Mouse (Mus musculus): ENCODE measurements around the gene Gpr55.
A peak's percentile ranks its signal among the peaks of the same experiment; 100 is the strongest.

Gene Gpr55

GRCm38 (mm10) chr1:85915890-85916289 is 44.9 kb downstream of the Gpr55 start:
- no peak for DNase-seq (ENCODE audit: low spot score)

- no peak for DNase-seq (ENCODE audit: low spot score)
These were observed 47.6 kb downstream of the Gpr55 start for GRCm38 (mm10) chr1:85913078-85913755.

DNA sequence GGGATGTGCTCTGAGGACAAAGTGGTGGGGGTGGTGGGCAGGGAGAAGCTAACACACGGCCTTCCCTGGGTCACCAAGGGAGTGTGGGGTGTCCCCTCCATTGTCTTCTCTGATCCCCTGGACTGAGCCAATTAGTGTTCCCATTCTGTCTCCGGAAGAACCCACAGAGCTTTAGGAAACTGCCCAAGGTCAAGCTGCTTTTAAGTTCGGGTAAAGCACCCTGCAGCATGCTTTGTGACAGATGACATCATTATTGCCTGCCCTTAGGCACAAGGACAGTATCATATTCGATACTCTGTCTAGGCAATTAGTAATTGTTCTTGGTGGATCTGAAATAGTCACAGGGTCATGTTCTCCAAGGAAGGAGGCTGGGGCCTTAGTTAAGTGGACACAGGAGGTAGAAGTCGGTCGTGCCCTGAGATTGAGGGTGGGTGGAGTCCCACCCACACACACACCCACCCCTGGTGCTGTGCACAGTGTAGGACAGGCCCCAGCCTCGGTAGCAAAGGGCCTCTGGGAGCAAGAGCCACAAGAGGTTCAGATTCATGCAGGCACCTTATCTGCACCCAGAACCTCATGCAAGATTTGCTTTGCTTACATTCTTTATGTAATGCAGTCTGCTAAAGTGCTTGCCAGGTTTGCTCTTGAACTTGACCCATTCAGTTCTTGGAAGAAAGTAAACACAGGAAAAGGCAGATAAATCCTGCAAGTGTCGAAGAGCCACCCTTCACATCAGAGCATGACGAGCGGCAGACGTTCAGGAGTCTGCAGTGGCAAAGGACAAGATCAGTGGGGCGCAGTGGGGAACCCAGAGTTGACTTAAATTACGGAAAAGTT is 51.8 kb downstream of the Gpr55 start:
- DNase-seq (ENCODE audit: low spot score), result no peak

- no peak for DNase-seq (ENCODE audit: low spot score)
These were observed 53.9 kb downstream of the Gpr55 start for GRCm38 (mm10) chr1:85906892-85907291.

DNA sequence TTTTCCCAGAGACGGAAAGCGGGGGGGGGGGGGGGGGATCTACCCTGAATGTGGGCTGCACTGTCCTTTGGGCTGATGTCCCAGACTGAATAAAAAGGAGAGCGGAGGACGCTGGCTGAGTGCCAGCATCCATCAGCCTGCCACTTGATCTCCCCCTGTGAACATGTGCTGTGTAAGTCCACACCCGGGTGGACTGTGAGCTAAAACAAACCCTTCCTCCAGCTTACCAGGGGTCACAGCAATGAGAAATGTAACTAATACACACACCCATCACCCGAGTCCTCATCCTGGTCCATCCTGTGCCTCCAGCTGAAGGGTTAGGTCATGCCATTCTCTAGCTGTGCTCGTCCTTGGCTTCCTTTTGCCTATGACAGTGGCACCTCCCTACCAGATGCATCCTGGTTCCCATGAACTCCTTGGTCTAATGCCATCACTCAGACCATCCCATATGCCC is 58.7 kb downstream of the Gpr55 start:
- DNase-seq (ENCODE audit: low spot score), result no peak

DNA sequence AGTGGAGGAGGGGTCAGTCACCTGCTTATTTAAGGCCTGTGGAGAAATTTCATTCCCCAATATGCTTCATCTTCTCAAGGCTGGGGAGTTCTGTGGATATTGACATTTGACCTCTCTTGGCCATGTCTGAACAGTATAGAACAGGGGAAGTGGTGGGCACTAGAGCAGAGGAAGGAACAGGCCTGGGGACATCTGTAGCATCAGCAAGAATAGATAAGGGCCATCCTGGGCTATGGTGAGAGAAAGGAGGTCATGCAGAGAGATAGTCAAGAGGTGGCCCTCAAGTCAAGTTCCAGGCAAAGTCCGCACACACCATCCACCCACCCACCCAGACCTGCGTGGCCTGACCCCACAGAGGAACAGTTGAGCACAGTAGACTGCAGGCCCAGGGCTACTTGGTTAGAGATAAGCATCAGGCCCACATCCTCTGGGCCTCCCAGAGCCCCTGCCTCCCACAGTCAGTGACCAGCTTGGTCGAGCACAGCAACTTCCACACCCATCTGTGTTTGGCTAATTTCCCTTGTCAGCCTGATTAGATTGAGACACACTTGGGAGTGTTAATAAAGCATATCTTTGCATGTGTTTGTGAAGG is 59.2 kb downstream of the Gpr55 start:
- DNase-seq (ENCODE audit: low spot score), result no peak

- no peak for DNase-seq (ENCODE audit: low spot score)
These were observed 60.1 kb downstream of the Gpr55 start for GRCm38 (mm10) chr1:85900521-85901333.

GRCm38 (mm10) chr1:85899388-85899761 is 61.4 kb downstream of the Gpr55 start:
- no peak for DNase-seq (ENCODE audit: low spot score)

DNA sequence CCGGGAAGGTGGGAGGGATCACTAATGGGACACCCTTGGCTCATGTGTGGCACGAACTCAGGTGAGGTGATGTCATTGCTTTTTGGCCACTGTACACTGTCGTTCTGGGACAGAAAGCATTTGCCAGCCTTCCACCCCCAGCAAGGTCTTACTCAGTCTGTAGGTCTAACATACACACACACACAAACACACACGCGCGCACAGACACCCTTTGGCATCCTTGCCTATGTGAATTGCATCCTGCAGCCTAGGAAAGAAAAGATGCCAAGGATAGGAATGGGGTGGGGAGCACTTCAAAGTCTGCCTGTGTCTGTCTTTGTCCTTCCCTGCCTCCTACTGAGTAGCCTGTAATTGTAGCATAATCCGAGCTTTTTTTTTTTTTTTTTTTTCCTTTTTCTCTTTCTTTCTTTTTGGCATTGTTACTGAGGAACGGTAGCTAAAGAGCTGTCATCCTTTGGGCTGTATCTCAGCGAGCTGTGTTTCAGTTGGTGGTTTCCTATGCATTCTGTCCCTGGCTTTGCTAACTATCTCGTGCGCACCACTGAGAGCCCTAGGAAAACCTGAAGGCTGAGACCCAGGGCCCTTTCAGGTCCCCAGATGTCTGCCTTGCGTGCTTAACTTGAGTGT is 61.9 kb downstream of the Gpr55 start:
- no peak for DNase-seq (ENCODE audit: low spot score)

- DNase-seq (ENCODE audit: low spot score), result no peak
These were observed 62.7 kb downstream of the Gpr55 start for GRCm38 (mm10) chr1:85897901-85898760.

DNA sequence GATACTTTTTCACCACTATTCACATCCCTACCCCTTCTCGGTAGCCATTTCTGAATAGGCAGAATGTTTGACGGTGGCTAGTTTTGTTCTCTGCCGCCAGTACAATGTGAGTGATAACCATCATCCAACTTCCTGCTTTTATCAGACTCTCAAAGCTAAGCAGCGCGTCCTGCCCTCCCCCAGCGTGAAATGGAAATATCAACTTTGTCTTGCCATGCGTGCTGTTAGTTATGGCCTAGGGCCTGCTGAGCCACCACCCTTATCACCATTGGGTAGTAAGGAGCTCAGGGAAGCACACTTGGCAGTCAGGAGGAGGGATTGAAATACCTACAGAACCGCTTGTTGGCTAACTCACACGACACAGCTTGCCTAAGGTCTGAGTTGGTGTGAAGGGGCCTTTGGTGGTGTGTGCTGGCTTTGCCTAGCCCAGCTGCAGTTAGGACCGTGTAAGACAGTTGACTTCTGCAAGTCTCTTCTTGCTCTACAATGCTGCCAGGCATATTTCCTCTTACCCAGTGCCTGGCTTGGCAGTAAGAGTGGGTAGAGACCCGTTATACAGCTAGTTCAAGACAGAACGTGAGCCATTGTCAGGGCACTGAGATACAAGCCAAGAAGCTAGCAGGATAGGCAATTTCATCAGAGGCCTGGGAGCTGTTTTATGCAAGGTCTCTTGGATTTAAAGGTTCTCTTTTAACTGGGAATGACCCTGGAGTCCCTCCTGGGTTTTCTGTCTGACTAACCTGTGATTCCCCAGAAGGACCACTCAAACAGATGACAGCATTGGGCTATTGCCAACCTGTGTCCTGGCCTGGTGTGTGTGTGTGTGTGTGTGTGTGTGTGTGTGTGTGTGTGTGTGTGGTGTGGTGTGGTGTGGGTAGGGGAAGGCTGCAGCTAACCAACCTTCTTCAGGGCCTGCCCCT is 63.8 kb downstream of the Gpr55 start:
- no peak for DNase-seq (ENCODE audit: low spot score)

DNA sequence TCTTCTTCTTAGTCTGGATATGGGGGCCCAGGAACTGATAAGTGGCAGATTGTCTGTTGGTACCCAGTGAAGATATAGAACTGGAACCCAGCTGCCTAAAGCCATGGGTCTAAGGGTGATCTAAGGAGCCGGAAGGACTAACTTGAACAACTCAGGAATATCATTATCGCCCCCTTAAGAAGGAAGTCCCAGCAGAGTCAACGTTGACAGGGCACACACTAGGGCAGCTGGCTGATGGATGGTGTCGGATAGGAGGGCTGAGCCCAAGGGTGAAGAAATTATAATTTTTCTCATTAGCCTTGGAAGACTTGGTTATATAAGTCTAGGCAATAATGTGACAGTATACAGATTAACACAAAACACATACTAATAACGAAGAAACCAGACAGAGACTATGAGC is 64.7 kb downstream of the Gpr55 start:
- no peak for DNase-seq (ENCODE audit: low spot score)

- DNase-seq (ENCODE audit: low spot score), result peak; percentile 52
These were observed 65.4 kb downstream of the Gpr55 start for GRCm38 (mm10) chr1:85895391-85895837.

- no peak for DNase-seq (ENCODE audit: low spot score)
These were observed 66.0 kb downstream of the Gpr55 start for GRCm38 (mm10) chr1:85894748-85895360.

DNA sequence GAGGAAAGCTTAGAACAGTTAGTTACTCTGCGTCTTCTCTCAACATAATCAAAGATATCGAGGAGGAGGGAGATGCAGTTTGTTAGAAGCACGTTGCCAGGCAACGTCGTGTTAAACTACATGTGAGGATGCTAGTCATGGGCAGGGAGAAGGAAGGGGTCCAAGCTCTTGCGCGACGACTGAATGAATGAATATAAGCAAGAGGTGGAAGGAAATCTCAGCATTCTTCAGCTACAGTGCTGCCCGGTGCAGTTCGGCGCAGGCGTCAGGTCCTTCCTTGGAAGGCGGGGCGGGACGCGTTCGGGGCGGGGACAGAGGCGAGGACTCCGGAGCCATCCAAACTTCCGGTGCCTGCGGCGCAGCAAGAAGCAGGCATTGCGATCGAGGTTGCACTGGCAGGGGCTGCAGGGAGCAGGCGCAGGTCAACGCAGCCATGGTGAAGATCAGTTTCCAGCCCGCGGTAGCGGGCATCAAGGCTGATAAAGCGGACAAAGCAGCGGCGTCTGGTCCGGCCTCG is 66.5 kb downstream of the Gpr55 start, which contains the start of gene Itm2c:
Itm2c (plus strand) TSS at position 51 of the 517 bp plus-strand sequence.
- DNase-seq (ENCODE audit: low spot score), result peak; percentile 61
